Mouse (Mus musculus) stomach, postnatal 0 days (tissue): Measurements from ENCODE around the gene Stoml1.

Experiments
- CTCF ChIP-seq: IDR thresholded peaks from 2 replicates; pipeline ENCODE4 v1.5.1; 2016; ENCODE audit warnings: antibody characterized with exemption, low read depth, mild to moderate bottlenecking, moderate library complexity
- EP300 ChIP-seq: optimal IDR thresholded peaks from 2 replicates; pipeline ENCODE3; 2016; ENCODE audit warnings: antibody characterized with exemption

DNA sequence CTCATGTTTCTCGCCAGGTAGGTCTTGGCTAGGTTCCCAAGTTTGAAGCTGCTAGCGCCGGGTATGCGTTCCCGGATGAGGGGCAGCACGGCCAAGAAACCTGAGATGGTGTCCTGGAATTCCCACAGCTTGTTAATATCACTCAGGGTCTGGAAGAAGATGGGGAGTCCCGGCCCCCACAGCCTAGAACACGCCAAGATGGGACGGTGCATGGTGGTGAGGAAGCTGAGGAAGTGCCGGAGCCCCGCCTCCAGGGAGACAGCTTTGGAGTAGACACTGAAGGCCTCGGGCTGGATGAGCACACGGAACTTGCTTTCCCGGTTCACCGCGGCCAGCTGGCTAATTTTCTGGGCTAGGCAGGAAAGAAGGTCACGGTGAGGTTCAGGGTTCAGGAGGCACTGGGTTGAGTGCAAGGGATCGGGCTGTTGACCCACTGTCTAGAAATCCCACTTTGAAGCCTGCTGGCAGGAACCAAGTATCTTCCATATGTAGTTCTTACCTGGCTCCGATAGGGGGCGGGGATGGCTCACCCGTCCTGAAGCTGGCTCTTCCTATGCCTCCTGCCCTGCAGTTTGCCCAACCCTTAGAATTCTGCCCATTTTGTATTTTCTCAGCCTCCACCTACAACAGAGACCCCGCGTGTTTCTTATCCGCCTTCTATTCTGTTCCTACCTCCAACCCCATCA lies 32.6 kb upstream of the Stoml1 start:
- TF ChIP-seq EP300 (no peak), CTCF (peak; percentile 75)
